Mouse (Mus musculus) CD4-positive, CD25-positive, alpha-beta regulatory T cell (primary cell): ENCODE measurements around the gene Snx18. TPM values are rescaled to one million over a fixed set of nuclear protein-coding genes. Genes with fewer than 3 reads are reported as not detected.

Source experiments
- polyA plus RNA-seq: library from polyadenylated mRNA; unstranded; fragments of 100-300 nt; shearing (Covaris generic); gene quantifications from one replicate; pipeline ENCODE4 v1.2.1, GENCODE M21; 2017

Gene Snx18
- 52.8 TPM for polyA plus RNA-seq

DNA sequence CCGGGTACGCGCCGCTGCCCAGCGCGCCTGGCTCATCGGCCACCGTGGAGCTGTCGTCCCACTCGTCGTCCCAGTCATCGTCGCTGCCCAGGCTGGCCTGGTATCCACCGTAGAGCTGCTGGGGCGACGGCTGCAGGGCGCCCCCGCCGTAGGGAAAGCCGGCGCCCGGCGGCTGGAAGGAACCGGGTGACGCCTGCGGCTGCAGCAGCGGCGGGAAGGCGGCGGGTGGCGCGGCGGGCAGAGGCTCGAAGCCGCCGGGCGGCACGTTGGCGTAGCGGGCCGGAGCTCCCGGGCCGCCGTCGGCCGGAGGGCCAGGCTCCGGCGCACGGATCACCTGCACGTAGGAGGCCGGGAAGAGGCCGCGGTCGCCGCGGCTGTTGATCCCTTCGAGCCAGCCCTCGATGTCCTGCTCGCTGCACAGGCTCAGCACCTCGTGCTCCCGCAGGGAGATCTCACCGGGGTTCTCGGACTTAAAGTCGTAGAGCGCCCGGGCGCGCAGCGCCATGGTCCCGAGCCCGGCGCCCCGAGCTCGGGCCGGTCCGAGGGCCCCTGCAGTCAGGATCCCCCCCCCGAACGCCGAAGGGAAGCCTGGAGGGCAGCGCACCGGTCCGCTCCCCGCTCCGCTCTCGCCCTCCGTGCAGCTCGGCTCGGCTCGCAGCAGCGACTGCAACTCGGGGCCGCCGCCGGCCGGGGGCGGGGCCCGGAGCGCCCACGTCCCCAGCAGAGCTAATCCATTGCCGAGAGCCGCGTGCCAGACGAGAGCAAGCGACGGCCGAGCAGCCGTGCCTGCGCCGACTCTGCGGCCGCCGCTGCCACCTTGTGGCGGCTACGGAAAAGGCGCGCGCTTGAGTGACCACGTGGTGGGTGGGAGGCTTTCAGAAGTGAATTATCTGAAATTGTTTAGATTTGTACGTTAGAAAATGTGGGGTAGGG lies at the start of gene Snx18:
Gene Snx18 (minus strand): TSS at position 674 of the 933 bp plus-strand sequence.

DNA sequence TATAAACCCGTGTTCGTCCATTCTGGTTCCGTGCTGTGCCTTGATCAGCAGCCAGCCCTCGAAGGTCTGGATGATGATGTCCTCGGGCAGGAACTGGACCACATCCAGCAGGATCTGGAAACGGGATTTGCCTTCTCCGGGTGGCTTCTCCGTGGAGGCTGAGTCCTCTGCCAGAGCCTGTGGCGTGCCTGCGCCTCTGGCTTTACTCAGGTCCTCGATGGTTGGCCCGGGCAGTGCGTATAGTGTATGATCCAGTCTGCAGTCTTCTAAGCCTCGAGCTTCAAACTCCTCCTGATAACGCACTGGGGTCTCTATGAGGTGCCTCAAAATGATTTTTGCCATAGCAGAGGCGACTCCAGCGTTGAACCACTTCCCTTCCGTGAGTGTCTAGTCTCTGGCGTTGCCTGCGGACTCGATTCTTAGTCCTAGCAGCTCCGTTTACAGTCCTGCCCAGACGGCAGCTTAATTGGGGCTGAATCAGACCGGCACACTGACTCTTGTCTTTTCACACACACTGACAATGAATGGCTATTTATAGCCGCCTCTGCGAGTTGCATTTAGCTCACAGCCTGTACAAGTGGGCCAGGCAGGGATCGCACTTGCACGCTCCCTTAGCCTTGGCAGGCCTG lies 44.9 kb upstream of the Snx18 start, which contains the start of gene Hspb3:
Gene Hspb3 (minus strand): TSS at position 526 of the 629 bp plus-strand sequence.

Other genes starting within 250 kb of the Snx18 start
- not detected for gene Hspb3, start 45.1 kb upstream of the Snx18 start, polyA plus RNA-seq
- gene Arl15, start 175.9 kb upstream of the Snx18 start, polyA plus RNA-seq: 21.7 TPM